Mouse (Mus musculus) midbrain, embryonic 10.5 days (tissue): ENCODE results near the gene Sept11. TPM values are rescaled to one million over a fixed set of nuclear protein-coding genes. Genes with fewer than 3 reads are reported as not detected.

Experiments used
- DNase-seq: peaks from one replicate; pipeline ENCODE4 v3.0.0-alpha.2; 2017; ENCODE audit warnings: low spot score
- H3K27ac ChIP-seq: fragments of 300-500 bp; sonication (generic); replicated peaks from 2 replicates; pipeline ENCODE4 v1.5.1; 2016; ENCODE audit warnings: mild to moderate bottlenecking
- H3K27me3 ChIP-seq: fragments of 300-500 bp; sonication (generic); 2 replicates; pipeline ENCODE4 v1.6.1; 2016; ENCODE audit warnings: low read depth, mild to moderate bottlenecking; ENCODE audit not compliant: poor library complexity, severe bottlenecking
- H3K36me3 ChIP-seq: fragments of 300-500 bp; sonication (generic); 2 replicates; pipeline ENCODE4 v1.6.1; 2016; ENCODE audit warnings: mild to moderate bottlenecking, moderate library complexity
- H3K4me1 ChIP-seq: fragments of 300-500 bp; sonication (generic); 2 replicates; pipeline ENCODE4 v1.6.1; 2016
- H3K4me3 ChIP-seq: fragments of 300-500 bp; sonication (generic); 2 replicates; pipeline ENCODE4 v1.5.1; 2016; ENCODE audit warnings: mild to moderate bottlenecking, moderate library complexity
- H3K9me3 ChIP-seq: fragments of 300-500 bp; sonication (generic); replicated peaks from 2 replicates; pipeline ENCODE4 v1.6.1; 2016; ENCODE audit warnings: mild to moderate bottlenecking
- WGBS: fragments of 180-500 bp; shearing (Covaris S2); methylation state at CpG from one replicate; pipeline ENCODE4 v1.1.7; 2016; 5-methylcytosine and 5-hydroxymethylcytosine counted together
- polyA plus RNA-seq: library from polyadenylated mRNA; unstranded; fragments of >200 nt; fragmentation: Nextera tagmentation; extraction: Ambion mirVana; gene quantifications from 2 replicates; pipeline ENCODE4 v1.2.1, GENCODE M21; 2016

Sept11 gene
- polyA plus RNA-seq, 1 experiment from 2014 or later = 251 TPM

DNA sequence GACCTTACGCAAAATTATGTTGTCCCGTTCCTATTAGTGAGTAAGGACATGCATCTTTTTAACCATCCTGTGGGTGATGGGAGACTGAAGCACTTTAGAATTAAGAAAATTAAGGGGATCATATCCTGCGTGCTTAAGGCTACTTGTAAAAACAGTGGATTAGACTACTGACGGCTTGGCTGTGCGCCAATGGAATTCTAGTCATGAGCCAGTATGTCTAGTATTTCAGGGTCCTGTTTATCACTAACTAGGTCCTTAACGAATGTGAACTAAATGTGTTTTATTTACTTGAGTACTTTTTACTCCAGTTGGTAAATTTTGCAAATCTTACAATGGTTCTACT lies 113.7 kb downstream of the Sept11 start:
- WGBS = 16% methylated on average over 6 of the region's 6 CpGs
- peak overlapping the region; percentile 98 for H3K27ac ChIP-seq
- DNase-seq = no peak

DNA sequence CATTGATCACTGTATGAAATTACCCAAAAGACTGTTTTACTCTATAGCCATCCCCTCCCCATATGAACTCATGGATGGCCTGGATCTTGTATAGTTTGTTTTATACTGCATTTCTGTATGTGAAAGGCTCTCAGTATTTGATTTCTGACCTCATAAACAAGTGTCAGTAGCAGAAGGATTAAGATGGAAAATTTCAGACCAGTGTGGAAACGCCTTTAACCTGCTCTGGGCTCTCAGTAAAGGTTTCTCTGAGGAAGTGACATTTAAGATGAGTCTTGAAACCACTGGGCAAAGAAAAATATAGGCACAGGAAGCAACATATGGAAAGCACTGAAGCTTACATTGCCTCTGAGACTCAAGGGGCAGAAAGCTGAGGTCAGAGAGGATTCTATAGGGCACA lies 114.3 kb downstream of the Sept11 start:
- Histone ChIP-seq H3K4me1 (peaks cover 35% of the 10 kb centered on the region), H3K9me3 (no peaks in the 10 kb centered on the region), H3K27me3 (no peaks in the 10 kb centered on the region), H3K27ac (peak overlapping the region; percentile 98), H3K36me3 (no peaks in the 10 kb centered on the region), H3K4me3 (0 out of 2 replicates have a peak overlapping the region, but pooled peaks have one; percentile 9)
- no peak for DNase-seq
- WGBS = 85% methylated on average over 1 of the region's 1 CpGs

More for the DNA sequence above, 113.7 kb downstream of the Sept11 start:
- H3K27me3 ChIP-seq = no peaks in the 10 kb centered on the region
- no peaks in the 10 kb centered on the region for H3K9me3 ChIP-seq
- peaks cover 35% of the 10 kb centered on the region for H3K4me1 ChIP-seq
- peak overlapping the region; percentile 93 for H3K4me3 ChIP-seq
- peaks cover 4% of the 10 kb centered on the region for H3K36me3 ChIP-seq

DNA sequence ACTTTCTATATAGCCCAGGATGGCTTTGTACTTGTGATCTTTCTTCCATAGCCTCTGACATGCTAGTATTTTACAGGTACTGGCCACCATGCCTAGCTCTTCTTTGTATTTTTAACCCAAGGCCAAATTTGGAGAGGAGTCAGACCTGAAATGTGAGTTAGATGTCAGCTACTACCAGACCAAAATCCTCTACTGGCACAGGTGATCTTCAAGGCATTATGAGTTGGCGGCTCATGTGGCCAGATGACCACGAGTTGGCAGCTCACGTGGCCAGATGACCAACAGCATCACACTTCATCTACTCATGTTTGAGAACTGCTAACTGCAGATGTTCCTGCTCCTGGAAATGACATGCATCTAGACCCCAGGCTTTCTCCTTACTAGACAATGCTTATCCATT lies 125.1 kb downstream of the Sept11 start:
- WGBS = 92% methylated on average over 3 of the region's 3 CpGs
- H3K4me3 ChIP-seq = no peak overlapping the region
- H3K9me3 ChIP-seq = no peaks in the 10 kb centered on the region
- no peaks in the 10 kb centered on the region for H3K27me3 ChIP-seq
- no peak for DNase-seq
- H3K36me3 ChIP-seq = no peaks in the 10 kb centered on the region
- no peaks in the 10 kb centered on the region for H3K4me1 ChIP-seq
- H3K27ac ChIP-seq = no peak overlapping the region

DNA sequence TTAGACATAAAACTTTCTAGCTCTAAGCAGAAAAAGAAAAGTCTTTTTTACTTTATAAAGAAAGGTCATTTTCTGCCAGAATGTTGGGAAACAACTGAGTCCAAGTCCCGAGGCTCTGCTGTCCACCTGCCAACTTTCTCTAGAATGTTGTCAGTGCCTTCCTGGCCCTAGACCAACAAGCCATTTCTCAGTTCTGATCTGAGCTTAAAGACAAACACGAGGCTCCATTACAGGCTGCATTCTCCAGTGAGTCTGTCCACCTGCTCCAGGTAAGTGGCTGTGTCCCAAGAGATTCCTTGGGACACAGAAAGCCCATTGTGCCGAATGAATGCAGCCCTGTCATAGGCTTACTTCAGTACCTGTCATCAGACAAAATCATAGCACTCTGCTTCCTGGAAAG lies 128.4 kb downstream of the Sept11 start:
- Histone ChIP-seq H3K9me3 (no peaks in the 10 kb centered on the region), H3K36me3 (no peaks in the 10 kb centered on the region), H3K4me1 (no peaks in the 10 kb centered on the region), H3K27me3 (no peaks in the 10 kb centered on the region), H3K4me3 (no peak overlapping the region), H3K27ac (no peak overlapping the region)
- no peak for DNase-seq
- 79% methylated on average over 3 of the region's 3 CpGs for WGBS

DNA sequence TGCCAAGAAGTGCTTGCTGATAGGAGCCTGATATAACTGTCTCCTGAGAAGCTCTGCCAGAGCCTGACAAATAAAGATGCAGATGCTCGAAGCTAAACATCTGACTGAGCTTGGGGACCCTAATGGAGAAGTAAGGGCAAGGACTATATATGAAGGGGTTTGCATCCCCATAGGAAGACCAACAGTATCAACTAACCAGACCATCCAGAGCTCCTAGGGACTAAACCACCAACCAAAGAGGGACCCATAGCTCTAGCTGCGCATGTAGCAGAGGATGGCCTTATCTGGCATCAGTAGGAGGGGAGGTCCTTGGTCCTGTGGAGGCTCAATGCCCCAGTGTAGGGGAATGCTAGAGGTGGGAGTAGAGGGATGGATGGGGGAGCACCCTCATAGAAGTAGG lies 131.3 kb downstream of the Sept11 start:
- H3K4me1 ChIP-seq = no peaks in the 10 kb centered on the region
- no peak overlapping the region for H3K4me3 ChIP-seq
- no peaks in the 10 kb centered on the region for H3K27me3 ChIP-seq
- WGBS = 77% methylated on average over 2 of the region's 2 CpGs
- no peak overlapping the region for H3K27ac ChIP-seq
- no peaks in the 10 kb centered on the region for H3K36me3 ChIP-seq
- DNase-seq = no peak
- no peaks in the 10 kb centered on the region for H3K9me3 ChIP-seq

Other genes with a start within 250 kb of the Sept11 start
- 0.12 and 0.26 TPM in 2 replicates for gene Sowahb, start 48.4 kb upstream of the Sept11 start, polyA plus RNA-seq
- gene Ccni, start 113.1 kb downstream of the Sept11 start, polyA plus RNA-seq = 105 and 115 TPM in 2 replicates
- 2.7 and 3.0 TPM in 2 replicates for gene 2010109A12Rik, start 113.1 kb downstream of the Sept11 start, polyA plus RNA-seq
- 44.5 and 66.7 TPM in 2 replicates for gene Ccng2, start 173.8 kb downstream of the Sept11 start, polyA plus RNA-seq